Mouse (Mus musculus): Measurements from ENCODE around the gene Gm42791. TPM values are rescaled to one million over a fixed set of nuclear protein-coding genes. Genes with fewer than 3 reads are reported as not detected.

Gm42791 gene
- polyA plus RNA-seq, 1 experiment from 2014 or later: 3.3 TPM

DNA sequence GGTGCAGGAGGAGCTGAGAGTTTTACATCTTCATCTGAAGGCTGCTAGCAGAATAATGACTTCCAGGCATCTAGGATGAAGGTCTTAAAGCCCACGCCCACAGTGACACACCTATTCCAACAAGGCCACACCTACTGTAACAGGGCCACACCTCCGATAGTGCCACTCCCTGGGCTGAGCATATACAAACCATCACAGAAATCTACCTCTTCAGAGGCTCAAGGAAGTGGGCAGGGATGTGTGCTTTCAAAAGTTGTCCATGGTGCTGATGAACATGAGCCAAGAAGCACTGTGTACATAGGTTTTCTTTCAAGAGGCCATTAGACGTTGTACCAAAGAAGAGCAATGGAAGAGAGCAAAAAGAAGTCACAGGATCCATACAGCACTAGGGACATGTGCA lies 137.4 kb downstream of the Gm42791 start:
- Histone ChIP-seq H3K36me3 (no peaks in the 10 kb centered on the region), H3K9me3 (no peaks in the 10 kb centered on the region), H3K9ac (no peak overlapping the region), H3K4me2 (no peak overlapping the region), H3K27ac (no peak overlapping the region), H3K4me1 (peaks cover 2% of the 10 kb centered on the region; the same call in 1 of the 2 replicates), H3K27me3 (no peaks in the 10 kb centered on the region), H3K4me3 (no peak overlapping the region)
- WGBS: 66% methylated on average over 3 of the region's 3 CpGs
- no peak for ATAC-seq (ENCODE audit: borderline replicate concordance, extremely low read depth, low FRiP score, low TSS enrichment)

DNA sequence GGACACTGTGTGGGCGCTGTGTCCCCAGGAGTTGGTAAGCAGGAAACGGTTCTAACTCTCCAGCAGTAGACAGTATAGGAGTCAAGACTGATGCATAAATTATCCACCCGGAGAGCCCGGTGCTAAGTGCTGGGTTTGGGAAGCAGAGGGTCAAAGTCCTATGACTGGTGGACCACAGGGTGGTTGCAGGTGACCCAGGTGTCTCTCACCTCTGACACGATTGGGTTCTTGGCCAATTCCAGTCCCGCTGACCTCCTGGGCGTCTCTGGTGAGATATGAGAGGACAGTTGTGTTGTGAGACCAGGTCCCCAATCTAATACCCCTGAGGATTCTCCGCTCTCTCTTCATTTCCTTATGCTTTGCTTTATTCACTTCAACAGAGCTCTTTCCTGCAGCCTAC lies 139.9 kb downstream of the Gm42791 start:
- 82% methylated on average over 8 of the region's 8 CpGs for WGBS
- H3K9ac ChIP-seq: no peak overlapping the region
- no peak overlapping the region for H3K4me2 ChIP-seq
- no peak overlapping the region for H3K4me3 ChIP-seq
- H3K4me1 ChIP-seq: no peaks in the 10 kb centered on the region
- H3K27me3 ChIP-seq: no peaks in the 10 kb centered on the region
- ATAC-seq (ENCODE audit: borderline replicate concordance, extremely low read depth, low FRiP score, low TSS enrichment): no peak
- no peaks in the 10 kb centered on the region for H3K36me3 ChIP-seq
- H3K9me3 ChIP-seq: no peaks in the 10 kb centered on the region
- H3K27ac ChIP-seq: no peak overlapping the region

DNA sequence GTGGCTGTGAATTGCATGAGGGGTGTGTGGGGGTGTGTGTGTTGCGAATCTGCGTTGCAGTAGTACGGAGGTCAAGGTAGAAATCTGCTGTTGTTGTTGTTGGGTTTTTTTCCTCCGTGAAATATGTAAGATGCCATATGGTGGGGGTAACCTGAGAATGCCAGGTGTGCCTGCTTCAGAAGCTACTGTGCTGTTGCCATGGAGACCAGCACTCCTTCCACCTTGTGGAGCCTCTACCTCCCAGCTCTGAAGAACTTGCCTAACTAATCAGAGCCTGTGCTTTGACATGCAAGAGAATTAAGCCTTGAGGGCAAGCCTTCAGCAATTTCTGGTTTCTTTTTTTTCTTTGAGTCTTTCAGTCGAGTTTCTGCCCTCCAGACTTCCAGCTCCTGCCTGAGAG lies 140.8 kb downstream of the Gm42791 start:
- 28% methylated on average over 5 of the region's 5 CpGs for WGBS

DNA sequence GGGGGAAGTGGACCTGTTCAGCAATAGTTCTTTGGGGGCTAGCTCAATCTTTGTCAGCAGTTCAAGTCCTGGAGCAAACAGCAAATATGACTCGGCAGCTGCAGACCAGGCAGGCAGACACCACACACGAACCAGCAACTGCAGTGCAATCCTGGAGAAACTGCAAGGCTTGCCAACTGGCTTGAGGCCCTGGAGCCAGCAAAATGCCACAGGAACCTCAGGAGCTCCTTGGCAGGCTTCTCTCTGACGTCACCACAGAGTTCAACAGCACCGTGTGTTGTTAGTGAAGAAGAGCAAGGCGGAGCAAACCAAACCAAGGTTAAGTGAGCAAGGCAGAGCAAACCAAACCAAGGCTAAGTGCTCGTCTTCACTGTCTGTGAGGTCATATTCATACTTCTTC lies 145.4 kb downstream of the Gm42791 start:
- no peaks in the 10 kb centered on the region for H3K27me3 ChIP-seq
- no peak overlapping the region for H3K9ac ChIP-seq
- H3K27ac ChIP-seq: no peak overlapping the region
- no peaks in the 10 kb centered on the region for H3K36me3 ChIP-seq
- no peak overlapping the region for H3K4me2 ChIP-seq
- no peaks in the 10 kb centered on the region for H3K4me1 ChIP-seq
- ATAC-seq (ENCODE audit: borderline replicate concordance, extremely low read depth, low FRiP score, low TSS enrichment): no peak
- H3K9me3 ChIP-seq: no peaks in the 10 kb centered on the region
- WGBS: 67% methylated on average over 6 of the region's 6 CpGs
- H3K4me3 ChIP-seq: no peak overlapping the region

More for the DNA sequence above, 140.8 kb downstream of the Gm42791 start:
- Histone ChIP-seq H3K4me2 (no peak overlapping the region), H3K9me3 (no peaks in the 10 kb centered on the region), H3K4me1 (no peaks in the 10 kb centered on the region), H3K4me3 (no peak overlapping the region), H3K9ac (no peak overlapping the region), H3K36me3 (no peaks in the 10 kb centered on the region), H3K27ac (no peak overlapping the region), H3K27me3 (no peaks in the 10 kb centered on the region)
- no peak for ATAC-seq (ENCODE audit: borderline replicate concordance, extremely low read depth, low FRiP score, low TSS enrichment)

DNA sequence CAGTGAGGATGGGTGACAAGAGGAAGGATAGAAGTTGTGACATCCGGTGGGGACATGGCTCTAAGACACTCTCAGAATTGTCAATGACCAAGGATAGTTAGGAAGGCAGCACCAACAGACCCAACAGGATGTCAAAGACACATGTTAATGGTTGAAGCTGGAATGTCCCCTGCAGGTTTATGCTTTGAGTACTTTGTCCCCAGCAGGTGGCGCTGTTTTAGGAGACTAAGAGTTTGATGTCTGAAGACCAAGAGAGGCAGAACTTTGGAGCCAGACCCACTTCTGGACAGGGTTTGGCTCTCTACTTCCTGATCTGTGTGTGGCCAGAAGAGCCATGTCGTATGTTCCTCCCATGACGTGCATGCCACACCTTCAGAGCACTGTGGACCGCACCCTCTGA lies 147.9 kb downstream of the Gm42791 start:
- Histone ChIP-seq H3K4me3 (no peak overlapping the region), H3K27me3 (no peaks in the 10 kb centered on the region), H3K36me3 (no peaks in the 10 kb centered on the region), H3K27ac (no peak overlapping the region), H3K9me3 (no peaks in the 10 kb centered on the region), H3K9ac (no peak overlapping the region), H3K4me1 (no peaks in the 10 kb centered on the region), H3K4me2 (no peak overlapping the region)
- 97% methylated on average over 5 of the region's 5 CpGs for WGBS
- ATAC-seq (ENCODE audit: borderline replicate concordance, extremely low read depth, low FRiP score, low TSS enrichment): no peak

Other genes starting within 250 kb of the Gm42791 start
- gene Katnal1, start 65.8 kb downstream of the Gm42791 start, polyA plus RNA-seq (2015; fragmentation: Nextera tagmentation; extraction: Ambion mirVana): 11.9 and 12.5 TPM in 2 replicates
- gene Uspl1, start 189.2 kb upstream of the Gm42791 start, polyA plus RNA-seq (2015; fragmentation: Nextera tagmentation; extraction: Ambion mirVana): 37.0 and 39.0 TPM in 2 replicates
- 1,537 and 1,564 TPM in 2 replicates for gene Hmgb1, start 189.3 kb upstream of the Gm42791 start, polyA plus RNA-seq (2015; fragmentation: Nextera tagmentation; extraction: Ambion mirVana)

Data from lung, embryonic 15.5 days (tissue).